Mouse (Mus musculus) bone marrow, adult 2 months (tissue): Measurements from ENCODE around the gene Gm10974. TPM values are rescaled to one million over a fixed set of nuclear protein-coding genes. Genes with fewer than 3 reads are reported as not detected.

Experiments
- H3K27ac ChIP-seq: fragments of 200-500 bp; 2 replicates; pipeline ENCODE4 v1.5.1; 2012; ENCODE audit warnings: low read depth, mild to moderate bottlenecking, control low read depth, inconsistent platforms, low read length; ENCODE audit not compliant: control insufficient read depth, poor library complexity, insufficient read depth
- H3K4me1 ChIP-seq: fragments of 200-500 bp; 2 replicates; pipeline ENCODE4 v1.6.1; 2011; ENCODE audit warnings: low read length; ENCODE audit not compliant: control insufficient read depth, insufficient read depth
- H3K4me3 ChIP-seq: fragments of 200-500 bp; replicated peaks from 2 replicates; pipeline ENCODE3; 2011; ENCODE audit warnings: mild to moderate bottlenecking, low read depth, low read length, control low read depth; ENCODE audit not compliant: control insufficient read depth
- CTCF ChIP-seq: fragments of 200-500 bp; IDR thresholded peaks from 2 replicates; pipeline ENCODE4 v1.5.1; 2011; ENCODE audit warnings: low read length, control low read depth; ENCODE audit not compliant: control insufficient read depth, insufficient read depth
- POLR2A ChIP-seq: fragments of 200-500 bp; IDR thresholded peaks from 2 replicates; pipeline ENCODE4 v1.6.1; 2011; ENCODE audit warnings: low read depth, mild to moderate bottlenecking, control low read depth, low read length, borderline replicate concordance; ENCODE audit not compliant: control insufficient read depth
- WGBS: fragments of 180-500 bp; shearing (Covaris S2); methylation state at CpG from one replicate; pipeline ENCODE4 v1.1.7; 2018; 5-methylcytosine and 5-hydroxymethylcytosine counted together
- polyA plus RNA-seq: library from polyadenylated mRNA; stranded (reverse); fragments of >200 nt; gene quantifications from 2 replicates; pipeline ENCODE4 v1.2.4, GENCODE M21; 2011; ENCODE audit warnings: low replicate concordance; ENCODE audit not compliant: missing spikeins, insufficient read depth, insufficient read length

Gm10974 gene
- polyA plus RNA-seq, 1 experiment = not detected

DNA sequence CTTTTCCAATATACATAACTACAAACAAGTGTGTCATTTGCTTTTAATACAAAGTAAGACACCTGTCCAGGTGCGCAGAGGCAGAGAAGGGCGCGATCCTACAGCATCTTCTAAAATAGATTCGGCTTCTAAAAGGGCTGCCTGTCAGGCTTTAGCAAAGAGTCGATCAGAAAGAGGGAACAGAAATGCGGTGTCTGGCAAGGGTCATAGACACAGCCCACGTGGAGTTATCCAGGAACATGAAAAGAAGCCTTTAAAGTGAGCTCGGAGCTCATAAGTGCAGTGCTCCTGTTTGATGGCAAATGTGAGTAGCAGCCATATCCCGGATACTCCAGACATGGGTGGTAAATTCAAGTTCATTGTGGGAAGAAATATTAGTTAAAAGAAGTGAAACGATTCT, 17.1 kb upstream of the Gm10974 start:
- no peak for TF ChIP-seq CTCF
- Histone ChIP-seq H3K4me3 (no peak overlapping the region), H3K4me1 (no peaks in the 10 kb centered on the region), H3K27ac (no peak overlapping the region)
- 81% methylated on average over 10 of the region's 10 CpGs for WGBS

DNA sequence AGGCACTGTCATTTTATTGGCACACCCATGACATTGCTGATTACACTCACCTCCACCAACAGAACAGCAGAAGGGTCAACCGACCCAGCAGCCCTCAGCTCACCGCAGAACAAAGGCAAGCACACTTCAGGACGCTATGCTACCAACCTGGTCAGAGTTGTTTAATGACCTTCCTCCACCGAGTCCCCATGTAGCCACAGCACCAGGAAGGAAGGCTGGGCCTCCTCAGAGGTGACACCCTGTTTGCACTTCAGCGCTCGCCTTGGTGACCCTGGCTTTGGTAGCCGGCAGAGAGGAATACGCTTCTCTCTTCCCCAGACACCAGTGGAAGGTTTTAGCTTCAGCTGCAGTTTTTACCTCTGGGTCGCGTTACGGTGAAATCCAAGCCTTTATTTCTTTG, 16.0 kb upstream of the Gm10974 start:
- H3K27ac ChIP-seq = no peak overlapping the region
- 85% methylated on average over 11 of the region's 11 CpGs for WGBS
- H3K4me3 ChIP-seq = no peak overlapping the region
- TF ChIP-seq CTCF = no peak
- TF ChIP-seq POLR2A = no peak
- no peaks in the 10 kb centered on the region for H3K4me1 ChIP-seq

DNA sequence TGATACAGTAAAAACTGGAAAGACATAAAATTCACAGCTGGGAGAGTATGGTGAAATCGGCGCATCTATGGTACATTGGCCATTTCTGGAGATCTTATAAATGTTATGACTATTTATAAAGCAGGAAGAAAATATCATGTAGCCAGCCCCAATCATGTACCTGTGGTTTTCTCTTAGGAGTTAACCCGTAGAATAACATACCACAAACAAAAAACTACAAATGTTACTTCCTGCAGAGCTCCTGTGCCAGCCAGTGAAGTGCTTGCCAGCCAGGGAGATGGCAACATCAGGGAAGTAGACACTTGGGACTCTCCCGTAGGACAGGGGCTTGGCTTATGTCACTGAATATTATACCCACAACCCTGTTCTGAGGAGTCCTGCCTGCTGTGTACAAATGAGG, 14.6 kb upstream of the Gm10974 start:
- no peaks in the 10 kb centered on the region; the same call in 1 of the 2 replicates for H3K4me1 ChIP-seq
- TF ChIP-seq CTCF = no peak
- TF ChIP-seq POLR2A = no peak
- H3K27ac ChIP-seq = no peak overlapping the region
- H3K4me3 ChIP-seq = no peak overlapping the region
- 47% methylated on average over 4 of the region's 4 CpGs for WGBS

DNA sequence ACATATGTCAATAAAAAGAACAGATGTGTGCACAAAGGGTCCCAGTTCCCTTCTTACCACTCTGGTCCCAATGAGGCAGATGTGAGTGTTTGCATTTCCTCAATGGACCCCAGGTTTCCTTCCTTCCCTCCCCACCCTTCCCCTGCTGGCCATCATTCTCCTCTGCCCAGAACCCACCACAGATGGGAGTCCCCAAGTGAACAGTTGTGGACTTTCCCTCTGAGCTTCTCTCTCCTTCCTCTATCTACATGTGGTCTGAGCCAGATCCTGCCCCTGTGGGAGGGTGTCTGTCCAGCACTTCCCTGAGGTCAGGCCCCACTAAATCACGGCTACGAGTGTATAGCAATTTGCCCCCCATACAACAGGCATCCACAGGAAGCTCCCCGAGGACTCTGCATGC, 10.8 kb upstream of the Gm10974 start:
- H3K27ac ChIP-seq = no peak overlapping the region
- TF ChIP-seq CTCF = no peak
- no peak for TF ChIP-seq POLR2A
- WGBS = 65% methylated on average over 3 of the region's 3 CpGs
- H3K4me1 ChIP-seq = no peaks in the 10 kb centered on the region; the same call in 1 of the 2 replicates
- no peak overlapping the region for H3K4me3 ChIP-seq

DNA sequence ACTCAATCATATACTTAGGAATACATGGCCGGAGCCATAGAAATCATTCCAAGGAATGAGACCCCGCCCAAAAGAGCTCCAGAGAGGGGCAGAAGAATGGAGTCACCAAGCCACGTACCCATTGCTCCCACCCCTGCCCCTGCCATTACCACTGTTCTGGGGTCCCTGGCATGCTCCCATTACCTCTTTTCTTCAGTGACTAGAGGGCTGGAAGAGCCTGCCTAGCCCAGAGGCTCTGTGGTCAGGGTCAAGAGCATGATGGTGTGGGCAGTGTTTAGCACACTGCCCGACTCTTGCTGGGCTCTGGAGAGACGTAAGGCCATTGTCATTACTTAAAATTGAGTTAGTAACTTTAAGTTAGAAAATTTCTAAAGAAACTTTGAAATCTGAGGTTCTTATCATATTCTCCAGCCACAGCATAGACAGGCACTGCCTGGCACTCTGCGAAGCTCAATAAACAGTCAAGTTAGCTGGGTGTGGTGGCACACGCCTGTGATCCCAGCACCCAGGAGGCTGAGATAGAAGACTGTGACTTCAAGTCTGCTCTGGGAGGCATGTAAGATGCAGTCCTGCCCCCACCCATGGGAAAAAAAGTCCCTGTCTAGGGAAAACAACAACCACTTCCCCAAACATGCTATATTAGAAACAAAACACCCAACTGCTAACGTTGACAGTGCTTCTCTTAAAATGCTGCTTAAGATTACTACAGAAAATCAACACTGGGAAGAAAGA, 9.7 kb upstream of the Gm10974 start:
- Histone ChIP-seq H3K27ac (no peak overlapping the region), H3K4me3 (no peak overlapping the region), H3K4me1 (no peaks in the 10 kb centered on the region; the same call in 1 of the 2 replicates)
- TF ChIP-seq POLR2A (no peak), CTCF (no peak)
- WGBS = 63% methylated on average over 8 of the region's 8 CpGs

DNA sequence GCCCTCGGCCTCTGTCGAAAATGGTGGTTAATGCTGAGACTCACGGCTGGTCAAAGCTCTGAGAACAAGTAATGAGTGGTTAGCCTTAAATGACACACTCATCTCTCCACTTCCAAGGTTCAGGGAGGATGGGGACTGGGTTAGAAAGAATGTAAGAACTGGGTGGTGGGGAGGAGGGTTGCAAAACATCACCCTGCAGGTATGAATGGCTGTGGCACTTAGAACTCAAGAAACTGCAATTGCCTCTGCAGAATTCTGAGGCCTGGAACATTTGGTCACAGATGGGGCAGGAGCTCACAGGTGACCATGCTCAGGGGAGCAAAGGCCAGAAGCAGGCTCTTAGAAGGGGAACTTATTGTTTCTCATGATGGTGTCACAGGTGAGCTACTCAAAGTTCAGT, 7.2 kb upstream of the Gm10974 start:
- Histone ChIP-seq H3K27ac (no peak overlapping the region), H3K4me1 (no peaks in the 10 kb centered on the region; the same call in 1 of the 2 replicates), H3K4me3 (no peak overlapping the region)
- TF ChIP-seq POLR2A (no peak), CTCF (no peak)
- WGBS = 79% methylated on average over 3 of the region's 3 CpGs

DNA sequence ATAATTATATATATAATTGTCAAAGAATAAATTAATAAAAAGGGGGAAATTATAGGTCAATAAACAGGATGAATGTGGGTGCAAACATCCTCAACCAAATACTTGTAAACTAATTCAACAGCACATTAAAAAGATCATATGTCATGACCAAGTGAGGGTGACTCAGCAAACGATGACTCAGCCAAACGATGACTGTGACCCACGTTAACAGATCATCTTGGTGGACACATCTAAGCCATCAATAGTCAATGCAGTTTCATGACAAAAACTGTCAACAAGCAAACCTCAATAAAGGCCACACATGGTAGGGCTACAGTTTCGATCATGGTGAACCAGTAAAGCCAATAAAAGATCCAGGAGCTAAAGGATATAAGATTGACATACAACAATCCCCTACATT, 6.7 kb upstream of the Gm10974 start:
- TF ChIP-seq CTCF (no peak), POLR2A (no peak)
- H3K4me3 ChIP-seq = no peak overlapping the region
- WGBS = 78% methylated on average over 4 of the region's 4 CpGs
- H3K27ac ChIP-seq = no peak overlapping the region
- no peaks in the 10 kb centered on the region; the same call in 1 of the 2 replicates for H3K4me1 ChIP-seq

DNA sequence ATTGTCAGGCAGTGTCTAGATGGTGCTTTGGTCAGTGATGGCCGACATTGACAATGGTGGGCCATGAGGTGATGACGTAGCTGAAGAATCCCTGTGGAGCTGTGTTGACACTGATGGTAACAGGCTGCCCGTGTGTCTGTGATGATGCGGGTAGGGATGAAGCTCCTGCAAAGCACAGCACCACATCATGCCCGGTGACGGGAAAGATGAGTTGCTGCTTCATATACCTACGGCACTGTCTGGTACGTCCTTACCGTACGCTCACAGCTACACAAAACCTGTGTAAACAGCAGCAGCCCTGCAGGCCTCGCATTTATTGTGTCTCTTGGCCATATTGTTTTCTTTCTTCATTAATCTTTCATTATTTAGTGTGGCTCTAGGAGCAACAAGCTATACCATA, 1.2 kb upstream of the Gm10974 start:
- H3K4me1 ChIP-seq = no peaks in the 10 kb centered on the region
- WGBS = 93% methylated on average over 11 of the region's 11 CpGs
- TF ChIP-seq POLR2A = no peak
- TF ChIP-seq CTCF = no peak

DNA sequence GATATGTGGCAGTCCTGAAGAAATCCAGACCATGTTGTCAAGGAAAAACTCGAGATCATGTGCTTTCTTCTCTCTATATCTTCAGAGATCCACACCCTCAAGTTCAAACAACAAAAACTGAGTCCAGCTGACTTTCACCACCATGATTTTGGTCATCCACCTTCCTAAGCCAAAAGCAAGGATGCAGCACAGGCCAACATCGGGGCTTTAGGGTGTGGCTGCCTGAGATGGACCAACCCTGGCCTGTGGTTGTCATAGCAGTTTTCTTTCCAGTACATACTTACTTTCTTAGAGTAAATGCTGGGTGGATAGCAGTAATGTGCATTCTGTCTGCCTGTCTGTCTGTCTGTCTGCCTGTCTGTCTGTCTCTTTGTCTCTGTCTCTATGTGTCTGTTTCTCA, 294 bp upstream of the Gm10974 start:
- Histone ChIP-seq H3K4me3 (no peak overlapping the region), H3K4me1 (no peaks in the 10 kb centered on the region), H3K27ac (no peak overlapping the region)
- TF ChIP-seq POLR2A (no peak), CTCF (no peak)
- 82% methylated on average over 2 of the region's 2 CpGs for WGBS

More for the DNA sequence above, 1.2 kb upstream of the Gm10974 start:
- H3K4me3 ChIP-seq = no peak overlapping the region
- H3K27ac ChIP-seq = no peak overlapping the region
